Mouse (Mus musculus): ENCODE measurements around the gene Rerg. TPM values are rescaled to one million over a fixed set of nuclear protein-coding genes. Genes with fewer than 3 reads are reported as not detected.

Gene Rerg
- total RNA-seq, 2 experiments from 2014 or later = not detected

GRCm38 (mm10) chr6:137025461-137025860 is 144.8 kb downstream of the Rerg start:
- ATAC-seq (ENCODE audit: poor library complexity, severe bottlenecking) = no peak

GRCm38 (mm10) chr6:137024541-137024940 is 145.8 kb downstream of the Rerg start:
- no peak for ATAC-seq (ENCODE audit: poor library complexity, severe bottlenecking)

- ATAC-seq (ENCODE audit: poor library complexity, severe bottlenecking) = peak; percentile 81
These were observed 152.9 kb downstream of the Rerg start for GRCm38 (mm10) chr6:137017216-137017973.

- ATAC-seq (ENCODE audit: poor library complexity, severe bottlenecking) = no peak
These were observed 156.0 kb downstream of the Rerg start for GRCm38 (mm10) chr6:137014346-137014745.

- ATAC-seq (ENCODE audit: poor library complexity, severe bottlenecking) = no peak
These were observed 159.1 kb downstream of the Rerg start for GRCm38 (mm10) chr6:137011187-137011586.

Other genes starting within 250 kb of the Rerg start
- gene Erp27, start 248.3 kb downstream of the Rerg start, total RNA-seq (2015) = 1.6 and 3.5 TPM in 2 replicates
- gene Erp27, start 248.3 kb downstream of the Rerg start, total RNA-seq (2017) = 1.6 and 4.7 TPM in 2 replicates
- gene Pde6h, start 246.7 kb downstream of the Rerg start, total RNA-seq (2015) = 0.02 and 0.04 TPM in 2 replicates
- gene Pde6h, start 246.7 kb downstream of the Rerg start, total RNA-seq (2017) = 0.11 and 0.16 TPM in 2 replicates
- gene Arhgdib, start 228.6 kb downstream of the Rerg start, total RNA-seq (2015) = 3,528 and 3,668 TPM in 2 replicates
- gene Arhgdib, start 228.6 kb downstream of the Rerg start, total RNA-seq (2017) = 1,567 and 1,601 TPM in 2 replicates
- 134 and 141 TPM in 2 replicates for gene Ptpro, start 81.8 kb upstream of the Rerg start, total RNA-seq (2015)
- 127 and 133 TPM in 2 replicates for gene Ptpro, start 81.8 kb upstream of the Rerg start, total RNA-seq (2017)

All from megakaryocyte, adult 5-6 weeks (primary cell).